Mouse (Mus musculus) large intestine, adult 2 months (tissue): ENCODE data around the gene Map1lc3a. TPM values are rescaled to one million over a fixed set of nuclear protein-coding genes. Genes with fewer than 3 reads are reported as not detected.

Experiments used
- DNase-seq: peaks from one replicate; pipeline ENCODE4 v3.0.0-alpha.2; 2012; ENCODE audit warnings: low read depth, low spot score
- WGBS: fragments of 180-500 bp; shearing (Covaris S2); methylation state at CpG from one replicate; pipeline ENCODE4 v1.1.7; 2018; 5-methylcytosine and 5-hydroxymethylcytosine counted together
- polyA plus RNA-seq: library from polyadenylated mRNA; depleted of rRNA; stranded (reverse); fragments of >200 nt; gene quantifications from 2 replicates; pipeline ENCODE4 v1.2.3, GENCODE M21; 2012; rRNA removed

Gene Map1lc3a
- polyA plus RNA-seq: 75.9 and 92.6 TPM in 2 replicates

- peak; percentile 80 for DNase-seq
- WGBS: 1% methylated on average over 47 of the region's 47 CpGs
These were observed at the start of gene Map1lc3a for GRCm38 (mm10) chr2:155276195-155276594. TSS of gene Map1lc3a (plus strand) at chr2:155276297.

- 5% methylated on average over 13 of the region's 13 CpGs for WGBS
- no peak for DNase-seq
These were observed 40.2 kb upstream of the Map1lc3a start for GRCm38 (mm10) chr2:155235746-155236361.

DNA sequence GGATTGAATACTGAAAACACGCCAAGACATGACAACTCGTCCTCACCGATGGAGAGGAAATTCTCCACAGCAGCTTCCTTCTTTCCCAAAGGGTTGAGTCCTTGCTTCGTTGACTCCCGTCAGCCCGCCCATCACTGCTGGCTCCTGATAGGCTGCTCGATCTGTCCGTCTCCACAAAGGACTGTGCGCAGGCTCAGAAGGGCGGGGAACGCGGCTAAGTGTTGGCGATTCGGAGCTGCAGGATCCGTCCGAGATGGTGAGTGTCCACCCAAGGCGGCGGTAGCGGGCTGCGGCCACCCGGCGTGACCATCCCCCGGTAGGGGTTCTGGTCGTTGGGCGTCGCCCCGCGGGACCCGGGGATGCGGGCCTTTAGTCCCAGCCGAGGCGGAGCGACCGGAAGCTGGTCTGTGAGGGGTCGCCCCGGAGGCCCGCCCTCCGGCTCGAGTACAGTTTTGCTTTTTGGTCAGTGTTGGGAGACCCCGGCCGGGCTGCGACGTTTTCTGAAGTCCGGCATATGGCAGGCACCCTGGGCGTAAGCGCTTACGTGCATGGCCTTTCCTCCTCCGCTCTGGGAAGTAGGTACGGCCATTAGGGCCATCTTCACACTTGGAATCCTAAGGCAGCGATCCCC lies 39.6 kb upstream of the Map1lc3a start, which contains the start of gene Dynlrb1:
Gene Dynlrb1, plus strand, starts transcription at position 172 of the 631 bp plus-strand sequence.
- under 1% methylated on average over 50 of the region's 50 CpGs for WGBS
- peak; percentile 97 for DNase-seq

DNA sequence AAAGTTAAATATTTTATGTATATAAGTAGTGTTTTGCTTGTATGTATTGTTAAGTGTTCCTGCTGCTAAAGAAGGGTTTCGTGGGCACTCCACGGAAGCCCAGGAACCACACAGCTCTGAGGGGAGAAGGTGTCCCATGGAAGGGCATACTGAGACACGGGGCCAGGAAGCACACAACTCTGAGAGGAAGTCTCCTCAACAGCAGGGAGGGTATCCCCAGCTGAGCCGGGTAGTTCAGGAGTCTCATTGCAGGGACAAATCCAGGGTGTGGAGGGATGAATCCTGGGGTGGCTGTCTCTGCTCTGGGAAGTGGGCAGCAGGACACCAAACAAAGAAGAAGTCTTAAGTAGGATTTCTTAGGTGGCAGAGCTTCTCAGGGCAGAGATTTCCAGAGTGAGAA lies 38.8 kb upstream of the Map1lc3a start:
- DNase-seq: no peak
- WGBS: 3% methylated on average over 4 of the region's 4 CpGs

- 38% methylated on average over 4 of the region's 4 CpGs for WGBS
- DNase-seq: no peak
These were observed 35.2 kb upstream of the Map1lc3a start for GRCm38 (mm10) chr2:155240915-155241314.

DNA sequence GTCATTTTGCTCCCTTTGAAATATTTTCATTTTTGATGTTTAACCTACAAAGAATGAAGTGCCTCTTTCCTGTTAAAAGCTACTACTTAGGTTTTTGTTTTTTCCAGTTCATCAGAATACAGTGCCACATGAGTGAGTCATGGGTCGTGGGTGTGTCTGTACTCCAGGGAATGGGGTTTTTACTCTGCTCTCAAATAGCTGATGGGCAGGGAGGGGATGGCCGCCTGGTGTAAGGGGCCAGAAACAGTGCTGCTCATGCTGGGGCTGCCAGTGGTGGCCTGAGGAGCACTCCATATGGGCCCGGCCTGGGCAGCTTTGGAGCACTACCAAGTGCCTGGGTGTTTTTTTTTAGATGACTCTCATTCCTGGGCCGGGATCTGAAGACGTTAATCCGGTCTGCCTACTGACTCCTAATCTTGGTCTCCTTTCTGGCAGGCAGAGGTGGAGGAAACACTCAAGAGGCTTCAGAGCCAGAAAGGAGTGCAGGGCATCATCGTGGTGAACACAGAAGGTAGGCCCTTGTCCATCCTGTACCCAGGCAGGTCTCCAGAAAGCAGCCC lies 33.7 kb upstream of the Map1lc3a start:
- 54% methylated on average over 7 of the region's 7 CpGs for WGBS
- no peak for DNase-seq

DNA sequence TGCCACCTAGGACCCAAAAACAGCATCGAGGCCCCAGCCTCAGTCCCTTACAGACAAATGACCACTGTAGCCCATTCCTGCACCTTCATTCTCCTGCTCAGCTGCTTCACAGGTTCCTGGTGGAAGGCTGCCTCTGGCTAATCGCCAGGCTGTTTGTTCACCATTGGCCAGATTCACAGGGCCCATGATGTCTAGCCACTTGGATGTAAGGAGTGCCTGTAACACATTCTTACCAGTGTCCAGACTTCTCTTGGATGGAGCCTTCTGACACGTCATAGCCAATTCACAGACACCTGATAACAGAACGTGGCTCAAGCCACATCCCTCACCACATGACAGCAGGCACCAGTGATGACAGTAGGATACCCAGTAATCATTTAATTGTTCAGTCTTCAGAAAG lies 29.9 kb upstream of the Map1lc3a start:
- WGBS: 90% methylated on average over 4 of the region's 4 CpGs
- DNase-seq: no peak

DNA sequence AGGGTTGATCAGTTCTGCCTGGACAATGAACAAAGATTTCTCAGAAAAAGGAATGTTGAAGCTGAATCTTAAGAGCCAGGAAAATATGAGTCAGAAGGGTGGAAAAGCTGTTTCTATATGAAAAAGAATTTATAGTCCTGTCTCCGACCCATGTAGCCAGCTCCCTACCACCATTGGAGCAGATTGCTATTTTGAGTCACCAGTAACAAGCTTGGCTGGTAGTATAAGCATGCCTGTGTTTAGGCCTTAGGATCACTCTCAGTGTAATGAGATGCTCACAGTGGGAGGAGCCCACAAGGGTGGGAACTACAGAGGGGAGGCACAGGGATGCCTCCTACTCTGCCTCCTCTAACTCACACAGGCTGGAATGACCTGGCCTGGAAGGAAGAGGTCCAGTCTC lies 27.9 kb upstream of the Map1lc3a start:
- no peak for DNase-seq
- WGBS: 65% methylated on average over 1 of the region's 1 CpGs

DNA sequence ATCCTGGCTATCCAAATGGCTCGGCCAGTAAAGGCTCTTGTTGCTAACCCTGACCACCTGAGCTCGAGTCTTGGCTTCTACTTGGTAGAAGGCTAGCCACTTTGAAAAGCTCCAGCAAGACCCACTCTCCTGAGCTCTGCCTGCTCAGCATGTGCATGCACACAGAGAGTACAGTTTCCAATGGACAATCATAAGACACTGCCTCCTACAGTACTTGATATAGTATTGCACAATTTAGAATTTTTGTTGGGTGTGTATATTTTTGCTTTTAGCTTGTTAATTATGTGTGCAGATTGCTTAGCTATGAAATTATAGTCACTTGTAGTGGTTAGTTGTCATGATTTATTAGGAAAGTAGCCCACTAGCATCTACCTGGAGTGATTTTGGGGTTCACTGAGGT lies 27.4 kb upstream of the Map1lc3a start:
- DNase-seq: no peak
- WGBS: 73% methylated on average over 2 of the region's 2 CpGs

DNA sequence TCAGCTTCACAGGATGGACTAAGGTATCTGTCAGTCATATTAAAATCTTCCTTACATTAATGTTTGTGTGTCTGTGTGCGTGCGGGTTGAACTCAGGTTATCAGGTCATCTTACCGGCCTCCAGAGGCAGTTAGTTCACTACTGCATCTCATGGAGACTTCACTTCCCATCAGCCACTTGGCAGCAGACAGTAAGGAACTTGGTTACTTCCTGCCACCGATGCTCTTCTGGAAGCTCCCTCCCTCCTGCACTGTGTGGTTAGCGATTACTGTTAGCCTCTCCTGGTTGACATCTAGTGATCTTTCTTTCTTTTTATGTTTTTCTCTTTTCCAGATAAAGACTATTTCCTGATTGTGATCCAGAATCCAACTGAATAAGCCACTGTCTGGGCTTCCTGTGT lies 26.5 kb upstream of the Map1lc3a start:
- 88% methylated on average over 5 of the region's 5 CpGs for WGBS
- DNase-seq: no peak

DNA sequence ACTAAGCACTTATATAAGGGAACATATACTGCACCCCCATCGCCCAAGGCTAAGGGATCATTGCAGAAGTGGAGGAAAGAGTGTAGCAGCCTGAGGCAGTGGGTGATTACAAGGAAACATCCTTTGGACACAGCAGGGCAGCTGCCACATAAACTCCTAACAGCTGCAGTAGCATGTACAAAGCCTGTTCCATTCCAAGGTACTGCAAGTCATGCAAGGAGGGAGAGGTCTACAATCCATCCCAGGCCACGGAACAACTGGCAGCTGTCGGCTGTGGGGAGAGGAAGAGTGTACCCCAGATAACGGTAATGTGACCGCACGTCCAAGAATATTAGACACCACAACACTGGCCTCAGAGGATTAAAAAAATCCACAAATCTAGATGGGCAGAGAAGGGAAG lies 10.6 kb upstream of the Map1lc3a start:
- 90% methylated on average over 6 of the region's 6 CpGs for WGBS
- no peak for DNase-seq

GRCm38 (mm10) chr2:155266896-155267295 lies 9.2 kb upstream of the Map1lc3a start:
- no peak for DNase-seq
- WGBS: 71% methylated on average over 5 of the region's 5 CpGs

GRCm38 (mm10) chr2:155271957-155272356 lies 4.1 kb upstream of the Map1lc3a start:
- no peak for DNase-seq
- WGBS: 85% methylated on average over 6 of the region's 6 CpGs

DNA sequence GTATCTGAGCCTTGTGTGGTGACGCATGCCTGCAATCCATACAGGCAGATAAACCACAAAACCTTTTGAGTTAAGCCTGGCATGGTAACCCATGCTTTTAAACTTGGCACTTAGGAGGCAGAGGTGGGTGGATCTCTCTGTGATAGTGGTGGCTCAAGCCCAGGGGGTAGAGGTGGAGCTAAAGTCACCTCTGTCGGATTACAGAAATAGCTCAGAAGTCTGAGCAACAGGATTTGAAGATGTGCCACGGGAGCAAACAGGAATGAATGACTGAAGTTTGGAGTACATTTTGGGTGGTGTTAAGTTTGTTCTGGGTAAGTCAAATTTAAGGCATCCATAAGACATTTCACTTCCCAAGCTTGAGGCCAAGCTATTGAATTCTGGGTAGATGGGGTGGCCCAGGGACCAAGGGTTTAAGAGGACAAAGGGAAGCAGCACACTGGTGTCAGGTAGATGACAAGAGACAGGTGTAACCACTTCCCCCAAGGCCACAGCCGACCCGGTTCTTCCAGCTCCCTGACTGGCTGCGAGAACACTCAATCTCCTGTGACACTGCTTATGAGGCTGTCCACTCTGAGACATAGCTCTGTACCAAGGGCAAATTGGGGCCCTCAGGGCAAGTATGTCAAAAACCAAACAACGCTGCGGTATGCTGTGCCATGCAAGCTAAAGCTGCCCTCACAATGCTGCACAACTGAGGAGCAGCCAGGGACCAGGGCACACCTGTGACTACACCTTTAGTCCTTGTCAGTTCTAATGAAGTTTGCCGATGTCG lies 3.5 kb upstream of the Map1lc3a start:
- 63% methylated on average over 10 of the region's 10 CpGs for whole genome bisulfite sequencing
- DNase-seq: no peak

DNA sequence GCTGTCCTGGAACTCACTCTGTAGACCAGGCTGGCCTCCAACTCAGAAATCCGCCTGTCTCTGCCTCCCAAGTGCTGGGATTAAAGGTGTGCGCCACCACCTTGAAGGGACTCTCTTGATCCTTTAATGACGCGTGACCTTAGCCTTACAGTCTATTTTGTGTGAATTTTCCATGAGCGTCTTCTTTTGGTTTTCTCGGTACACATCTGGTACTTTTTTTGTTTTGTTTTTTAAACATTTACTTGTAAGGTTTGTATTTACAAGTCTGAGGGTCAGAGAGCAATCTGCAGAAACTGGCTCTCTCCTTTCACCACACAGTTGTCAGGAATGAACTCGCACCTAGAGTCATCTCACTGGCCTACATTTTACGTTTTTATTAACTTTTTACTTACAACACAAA lies 2.5 kb upstream of the Map1lc3a start:
- no peak for DNase-seq
- WGBS: 86% methylated on average over 8 of the region's 8 CpGs

DNA sequence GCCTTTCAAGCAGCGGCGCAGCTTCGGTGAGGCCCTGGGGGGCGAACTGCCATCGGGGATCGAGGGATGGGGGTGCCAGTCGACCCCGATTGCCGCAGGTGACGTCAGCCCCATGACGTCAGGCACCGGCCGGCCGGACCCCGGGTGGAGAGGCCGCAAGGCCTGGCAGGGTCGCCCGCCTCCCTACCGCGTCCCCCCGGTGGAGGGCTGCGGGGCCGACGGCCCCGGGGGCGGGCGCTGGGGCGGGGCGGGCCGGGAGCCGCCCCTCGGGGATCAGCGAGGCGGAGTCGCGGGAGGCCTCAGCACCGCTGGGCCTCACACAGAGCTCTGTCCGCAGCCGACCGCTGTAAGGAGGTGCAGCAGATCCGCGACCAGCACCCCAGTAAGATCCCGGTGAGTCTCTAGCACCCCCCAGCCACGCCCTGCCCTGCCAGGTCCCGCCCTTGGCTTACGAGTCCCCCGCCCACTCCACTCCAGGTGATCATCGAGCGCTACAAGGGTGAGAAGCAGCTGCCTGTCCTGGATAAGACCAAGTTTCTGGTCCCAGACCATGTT lies 601 bp downstream of the Map1lc3a start:
- no peak for DNase-seq
- 1% methylated on average over 42 of the region's 49 CpGs for WGBS

DNA sequence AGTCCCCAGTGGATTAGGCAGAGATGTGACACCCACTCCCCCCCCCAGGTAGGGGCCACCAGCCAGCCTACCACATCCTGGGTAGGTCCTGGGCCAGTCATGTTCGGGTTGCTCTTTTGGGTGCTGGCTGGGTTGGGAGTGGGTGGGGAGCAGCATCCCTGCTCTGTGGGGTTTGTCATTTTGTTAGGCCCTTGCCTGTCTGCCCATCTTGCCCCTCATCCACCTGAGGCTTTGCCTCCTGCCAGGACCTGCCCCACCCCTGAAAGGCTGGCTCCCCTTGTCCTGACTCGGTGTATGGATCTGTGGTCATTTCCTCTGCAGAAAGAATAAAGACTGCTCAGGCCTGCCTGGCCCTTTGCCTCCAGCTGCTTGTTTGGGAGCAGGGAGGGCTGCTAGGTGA lies 1.6 kb downstream of the Map1lc3a start:
- WGBS: 63% methylated on average over 2 of the region's 2 CpGs
- no peak for DNase-seq

GRCm38 (mm10) chr2:155278361-155278760 lies 2.3 kb downstream of the Map1lc3a start:
- WGBS: 92% methylated on average over 7 of the region's 7 CpGs
- DNase-seq: no peak

GRCm38 (mm10) chr2:155279163-155279562 lies 3.1 kb downstream of the Map1lc3a start:
- 85% methylated on average over 4 of the region's 4 CpGs for WGBS
- no peak for DNase-seq

- WGBS: 82% methylated on average over 2 of the region's 2 CpGs
- no peak for DNase-seq
These were observed 4.0 kb downstream of the Map1lc3a start for GRCm38 (mm10) chr2:155280116-155280515.
